Mouse (Mus musculus) embryonic facial prominence, embryonic 15.5 days (tissue): Measurements from ENCODE around the gene Egln2. TPM values are rescaled to one million over a fixed set of nuclear protein-coding genes. Genes with fewer than 3 reads are reported as not detected.

Source experiments
- ATAC-seq: fragments of 200-750 bp; cut with Nextera tagmentation; 2 replicates; pipeline ENCODE4 v1.8.0; 2017; ENCODE audit warnings: low read depth, moderate TSS enrichment; ENCODE audit not compliant: insufficient number of reproducible peaks, low FRiP score, low TSS enrichment
- H3K27ac ChIP-seq: fragments of 300-500 bp; sonication (generic); replicated peaks from 2 replicates; pipeline ENCODE4 v1.5.1; 2015; ENCODE audit warnings: mild to moderate bottlenecking, inconsistent platforms
- H3K27me3 ChIP-seq: fragments of 300-500 bp; sonication (generic); 2 replicates; pipeline ENCODE4 v1.6.1; 2015; ENCODE audit warnings: inconsistent platforms
- H3K36me3 ChIP-seq: fragments of 300-500 bp; sonication (generic); 2 replicates; pipeline ENCODE4 v1.6.1; 2015; ENCODE audit warnings: mild to moderate bottlenecking, inconsistent platforms
- H3K4me1 ChIP-seq: fragments of 300-500 bp; sonication (generic); 2 replicates; pipeline ENCODE4 v1.6.1; 2015; ENCODE audit warnings: inconsistent platforms
- H3K4me2 ChIP-seq: fragments of 300-500 bp; sonication (generic); replicated peaks from 2 replicates; pipeline ENCODE4 v1.6.1; 2015; ENCODE audit warnings: mild to moderate bottlenecking, inconsistent platforms
- H3K4me3 ChIP-seq: fragments of 300-500 bp; sonication (generic); replicated peaks from 2 replicates; pipeline ENCODE4 v1.5.1; 2015; ENCODE audit warnings: mild to moderate bottlenecking, inconsistent platforms
- H3K9ac ChIP-seq: fragments of 300-500 bp; sonication (generic); 2 replicates; pipeline ENCODE4 v1.6.1; 2015; ENCODE audit warnings: inconsistent platforms
- H3K9me3 ChIP-seq: fragments of 300-500 bp; sonication (generic); replicated peaks from 2 replicates; pipeline ENCODE4 v1.6.1; 2016; ENCODE audit warnings: inconsistent platforms
- WGBS: fragments of 180-500 bp; shearing (Covaris S2); methylation state at CpG from one replicate; pipeline ENCODE4 v1.1.7; 2015; 5-methylcytosine and 5-hydroxymethylcytosine counted together
- polyA plus RNA-seq: library from polyadenylated mRNA; unstranded; fragments of >200 nt; fragmentation: Nextera tagmentation; extraction: Ambion mirVana; gene quantifications from 2 replicates; pipeline ENCODE4 v1.2.1, GENCODE M21; 2015

Egln2 gene
- polyA plus RNA-seq, 1 experiment from 2014 or later = 83.0 TPM

DNA sequence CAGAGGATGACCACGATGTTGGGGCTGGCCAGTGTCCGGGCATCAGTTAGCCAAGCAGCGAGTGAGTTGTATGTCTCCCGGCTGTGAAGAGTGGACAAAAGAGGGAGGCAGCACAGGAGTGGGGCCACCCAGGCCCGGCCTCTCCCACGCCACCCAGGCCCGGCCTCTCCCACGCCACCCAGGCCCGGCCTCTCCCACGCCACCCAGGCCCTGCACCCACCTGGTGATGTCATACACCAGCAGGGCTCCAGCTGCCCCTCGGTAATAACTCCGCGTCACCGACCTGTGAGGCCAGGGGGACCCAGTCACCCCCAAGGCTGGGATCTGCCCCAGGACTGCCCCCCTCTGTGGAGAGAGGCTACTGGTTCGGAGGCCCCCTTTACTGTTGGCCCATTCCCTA is 7.9 kb upstream of the Egln2 start:
- no peak overlapping the region for H3K9ac ChIP-seq
- H3K36me3 ChIP-seq = peaks cover 44% of the 10 kb centered on the region
- 93% methylated on average over 15 of the region's 15 CpGs for WGBS
- no peaks in the 10 kb centered on the region for H3K9me3 ChIP-seq
- H3K4me1 ChIP-seq = peaks cover 7% of the 10 kb centered on the region
- no peak overlapping the region for H3K4me2 ChIP-seq
- H3K27ac ChIP-seq = no peak overlapping the region
- no peak for ATAC-seq
- no peak overlapping the region for H3K4me3 ChIP-seq
- no peaks in the 10 kb centered on the region for H3K27me3 ChIP-seq

DNA sequence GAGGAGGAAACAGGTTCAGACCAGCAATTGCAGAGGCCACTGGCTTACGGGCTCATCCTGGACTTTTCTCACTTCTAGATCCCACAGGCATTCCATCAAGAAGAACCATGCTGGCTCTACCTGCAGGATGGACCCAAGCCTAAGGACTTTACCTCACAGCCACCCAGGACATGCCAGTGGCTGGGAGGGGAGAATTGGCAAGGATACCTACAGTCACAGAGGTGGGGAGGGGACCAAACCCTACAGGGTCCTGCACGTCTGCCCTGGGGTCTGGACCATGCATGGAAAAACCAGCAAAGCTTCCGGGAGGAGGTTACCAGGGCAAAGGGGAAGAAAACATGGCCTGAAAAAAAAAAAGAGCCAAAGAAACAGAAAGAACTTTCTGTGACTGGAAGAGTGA is 4.4 kb upstream of the Egln2 start:
- H3K27me3 ChIP-seq = no peaks in the 10 kb centered on the region
- H3K27ac ChIP-seq = no peak overlapping the region
- H3K4me1 ChIP-seq = peaks cover 13% of the 10 kb centered on the region
- H3K36me3 ChIP-seq = peaks cover 44% of the 10 kb centered on the region
- H3K9me3 ChIP-seq = no peaks in the 10 kb centered on the region
- H3K9ac ChIP-seq = no peak overlapping the region
- ATAC-seq = no peak
- H3K4me2 ChIP-seq = no peak overlapping the region
- 91% methylated on average over 3 of the region's 3 CpGs for WGBS
- no peak overlapping the region for H3K4me3 ChIP-seq

DNA sequence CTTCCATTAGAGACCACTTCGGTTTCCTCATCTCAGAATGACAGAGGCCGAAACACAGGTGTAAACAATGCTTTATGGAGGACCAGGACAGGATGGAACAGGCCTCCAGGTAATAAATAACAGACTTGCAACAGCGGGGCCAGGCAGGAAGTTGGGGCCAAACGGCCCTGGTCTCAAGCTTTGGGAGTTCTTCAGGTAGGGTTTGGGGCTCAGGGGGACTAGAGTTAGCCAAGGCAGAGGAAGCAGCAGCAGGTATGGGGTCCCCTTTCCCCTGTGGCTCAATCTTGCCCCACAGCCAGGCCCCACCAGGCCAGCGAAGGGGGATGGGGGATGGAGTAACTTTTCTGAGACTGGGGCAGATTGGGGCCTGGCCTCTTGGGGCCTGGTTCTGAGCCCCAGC is 1.8 kb upstream of the Egln2 start:
- H3K27me3 ChIP-seq = no peaks in the 10 kb centered on the region
- no peak for ATAC-seq
- no peak overlapping the region for H3K9ac ChIP-seq
- H3K4me1 ChIP-seq = peaks cover 38% of the 10 kb centered on the region
- no peak overlapping the region for H3K27ac ChIP-seq
- H3K4me3 ChIP-seq = no peak overlapping the region
- H3K36me3 ChIP-seq = peaks cover 33% of the 10 kb centered on the region
- no peak overlapping the region for H3K4me2 ChIP-seq
- WGBS = 89% methylated on average over 5 of the region's 5 CpGs
- no peaks in the 10 kb centered on the region for H3K9me3 ChIP-seq

DNA sequence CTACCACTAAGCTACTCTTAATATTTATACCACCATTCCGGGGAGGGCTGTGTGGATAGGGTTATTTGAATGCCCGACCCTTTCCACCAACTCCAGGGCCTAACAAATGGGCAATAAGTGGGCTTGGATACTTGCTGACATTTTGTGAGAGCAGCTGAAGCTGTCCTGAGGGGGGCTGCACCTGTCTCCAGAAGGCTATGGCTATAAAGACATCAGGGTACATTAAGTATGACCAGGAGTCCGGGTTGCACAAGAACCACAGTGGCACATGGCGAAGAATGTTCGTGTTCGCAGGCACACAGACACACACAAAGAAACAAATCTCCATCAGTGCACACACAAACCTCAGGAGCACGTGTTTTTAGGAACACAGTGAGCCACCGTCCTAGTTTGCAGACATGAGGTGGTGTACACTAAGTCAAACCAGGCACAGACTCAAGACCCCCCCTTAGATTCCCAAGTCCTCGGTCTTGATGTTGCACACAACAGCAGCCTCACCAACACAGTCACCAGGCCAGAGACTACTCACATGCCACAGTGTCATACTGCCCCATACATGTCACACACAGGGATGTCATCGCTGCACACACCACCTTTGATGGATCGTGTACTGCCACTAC is 983 bp upstream of the Egln2 start:
- no peaks in the 10 kb centered on the region for H3K9me3 ChIP-seq
- peaks cover 46% of the 10 kb centered on the region for H3K4me1 ChIP-seq
- no peak for ATAC-seq
- peak overlapping the region; percentile 31 for H3K9ac ChIP-seq
- peak overlapping the region; percentile 70 for H3K4me2 ChIP-seq
- H3K27me3 ChIP-seq = no peaks in the 10 kb centered on the region
- 67% methylated on average over 11 of the region's 11 CpGs for WGBS
- peaks cover 26% of the 10 kb centered on the region for H3K36me3 ChIP-seq
- H3K27ac ChIP-seq = peak overlapping the region; percentile 97
- H3K4me3 ChIP-seq = peak overlapping the region; percentile 60

DNA sequence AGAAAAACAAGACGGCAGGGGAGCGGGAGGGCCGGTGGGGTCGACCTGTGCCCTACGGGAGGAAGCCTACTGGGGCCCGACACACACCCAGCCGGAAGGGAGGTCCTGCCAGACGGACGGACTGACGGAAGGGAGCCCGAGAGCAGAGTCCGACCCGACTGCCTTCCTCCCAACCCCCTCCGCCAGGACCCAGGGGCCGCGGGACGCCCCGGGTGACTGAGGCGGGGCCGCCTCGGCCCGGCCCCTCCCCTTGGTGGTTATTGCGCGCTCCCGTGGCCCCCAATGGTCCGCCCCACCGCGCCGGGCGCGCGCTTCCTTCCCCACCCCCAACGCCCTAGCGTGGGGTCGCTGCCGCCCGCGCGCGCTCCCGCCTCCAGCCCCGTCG is 381 bp downstream of the Egln2 start:
- H3K9ac ChIP-seq = peak overlapping the region; percentile 43
- peaks cover 59% of the 10 kb centered on the region for H3K4me1 ChIP-seq
- H3K9me3 ChIP-seq = no peaks in the 10 kb centered on the region
- peaks cover 17% of the 10 kb centered on the region for H3K36me3 ChIP-seq
- ATAC-seq = peak; percentile 77
- H3K4me3 ChIP-seq = peak overlapping the region; percentile 60
- H3K27ac ChIP-seq = peak overlapping the region; percentile 97
- no peaks in the 10 kb centered on the region for H3K27me3 ChIP-seq
- H3K4me2 ChIP-seq = peak overlapping the region; percentile 70
- WGBS = under 1% methylated on average over 38 of the region's 43 CpGs

DNA sequence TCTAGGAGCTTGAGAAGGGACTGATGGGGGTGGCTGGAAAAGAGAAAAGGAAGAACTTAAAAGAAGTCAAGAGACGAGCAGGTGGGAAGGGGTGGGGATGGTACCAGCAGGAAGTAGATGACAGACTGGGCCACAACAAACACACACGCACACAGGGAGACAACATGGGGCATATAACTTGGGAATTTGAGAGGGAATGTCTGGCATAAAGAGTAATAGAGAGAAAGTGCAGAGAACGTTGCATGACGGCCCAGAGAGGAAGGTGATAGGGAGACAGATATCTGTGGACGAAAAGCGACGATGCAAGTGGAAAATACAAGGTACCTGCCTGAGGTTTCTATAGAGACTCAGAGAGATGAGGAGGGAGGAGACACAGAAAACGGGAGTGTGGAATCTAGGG is 906 bp downstream of the Egln2 start:
- H3K4me1 ChIP-seq = peaks cover 65% of the 10 kb centered on the region
- no peaks in the 10 kb centered on the region for H3K9me3 ChIP-seq
- H3K4me2 ChIP-seq = peak overlapping the region; percentile 70
- H3K9ac ChIP-seq = peak overlapping the region; percentile 43
- ATAC-seq = no peak
- H3K27ac ChIP-seq = peak overlapping the region; percentile 97
- peaks cover 17% of the 10 kb centered on the region for H3K36me3 ChIP-seq
- 1% methylated on average over 8 of the region's 8 CpGs for WGBS
- H3K4me3 ChIP-seq = peak overlapping the region; percentile 60
- H3K27me3 ChIP-seq = no peaks in the 10 kb centered on the region

DNA sequence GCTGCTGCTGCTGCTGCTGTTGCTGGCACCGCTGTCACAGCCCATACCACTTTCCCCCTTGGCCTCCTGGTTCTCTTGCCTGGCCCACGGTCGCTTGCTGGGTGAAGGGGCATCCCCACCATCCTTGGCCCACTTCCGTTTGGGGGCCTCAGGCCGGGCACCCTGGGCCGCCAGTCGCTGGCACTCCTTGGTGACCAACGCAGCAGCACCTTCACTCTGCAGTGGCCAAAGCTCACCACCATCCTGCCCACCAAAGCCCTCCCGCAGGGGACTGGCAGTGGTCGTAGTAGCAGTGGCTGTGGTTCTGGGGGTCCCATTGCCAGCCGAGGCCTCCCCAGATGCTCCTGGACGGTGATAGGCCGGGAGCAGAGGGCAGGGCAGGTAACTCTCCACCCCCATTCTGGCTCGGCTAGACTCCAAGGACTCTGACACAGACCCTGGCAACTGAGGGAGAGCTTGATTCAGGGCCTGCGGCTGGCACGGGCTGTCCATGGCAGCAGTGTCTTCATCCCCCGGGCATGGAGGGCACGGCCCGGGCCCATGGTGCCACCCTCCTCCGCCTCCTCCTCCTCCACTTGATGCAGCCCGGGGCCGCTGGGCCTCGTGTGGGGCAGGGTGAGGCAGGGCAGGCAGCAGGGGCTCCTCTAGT is 1.5 kb downstream of the Egln2 start:
- H3K4me3 ChIP-seq = peak overlapping the region; percentile 60
- peaks cover 15% of the 10 kb centered on the region for H3K36me3 ChIP-seq
- no peaks in the 10 kb centered on the region for H3K27me3 ChIP-seq
- peak overlapping the region; percentile 70 for H3K4me2 ChIP-seq
- H3K9ac ChIP-seq = peak overlapping the region; percentile 43
- 64% methylated on average over 23 of the region's 23 CpGs for WGBS
- peak overlapping the region; percentile 97; the same call in 1 of the 2 replicates for H3K27ac ChIP-seq
- H3K4me1 ChIP-seq = peaks cover 70% of the 10 kb centered on the region
- ATAC-seq = no peak
- no peaks in the 10 kb centered on the region for H3K9me3 ChIP-seq

DNA sequence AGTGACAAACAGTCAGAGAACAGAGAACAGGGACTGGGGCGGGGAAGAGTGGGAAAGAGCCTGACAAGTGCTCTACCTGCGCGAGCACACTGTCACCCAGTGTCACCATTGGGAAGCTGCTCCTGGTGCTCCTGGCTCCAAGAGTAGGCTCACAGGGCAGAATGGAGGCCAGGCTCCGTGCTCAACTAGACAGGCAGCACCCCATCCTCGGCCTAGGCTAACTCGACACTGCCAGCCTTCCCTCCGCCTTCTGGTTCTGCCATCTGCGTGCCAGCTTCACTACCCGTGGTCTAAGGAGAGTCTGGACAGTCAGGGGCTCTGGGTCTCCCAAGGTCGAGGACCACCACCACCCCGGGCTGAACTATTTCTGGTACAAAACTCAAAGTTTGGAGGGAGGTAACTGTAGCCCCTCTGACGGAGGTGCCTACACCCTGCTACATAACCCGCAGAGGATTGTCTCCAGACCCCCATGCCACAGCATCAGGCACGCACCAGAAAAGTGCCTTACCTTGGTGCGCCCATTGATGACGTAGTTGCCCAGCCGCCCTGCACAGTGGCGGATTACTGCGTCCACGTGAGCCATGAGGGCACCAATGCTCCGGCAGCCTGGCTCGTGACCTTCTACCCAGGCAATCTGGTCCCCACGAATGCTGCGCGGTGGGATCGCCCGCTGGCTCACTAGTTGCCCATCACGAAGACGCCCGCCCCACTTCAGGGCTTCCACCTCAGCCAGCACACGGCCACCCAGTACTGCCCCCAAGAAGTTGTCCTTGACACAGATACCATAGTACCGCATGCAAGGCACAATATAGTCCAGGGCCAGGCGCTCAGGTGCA is 2.3 kb downstream of the Egln2 start:
- Histone ChIP-seq H3K9me3 (no peaks in the 10 kb centered on the region), H3K27ac (no peak overlapping the region), H3K4me2 (peak overlapping the region; percentile 70), H3K36me3 (peaks cover 19% of the 10 kb centered on the region), H3K27me3 (no peaks in the 10 kb centered on the region), H3K4me3 (peak overlapping the region; percentile 60), H3K9ac (peak overlapping the region; percentile 43; the same call in 1 of the 2 replicates), H3K4me1 (peaks cover 76% of the 10 kb centered on the region)
- ATAC-seq = no peak
- 83% methylated on average over 33 of the region's 33 CpGs for WGBS

DNA sequence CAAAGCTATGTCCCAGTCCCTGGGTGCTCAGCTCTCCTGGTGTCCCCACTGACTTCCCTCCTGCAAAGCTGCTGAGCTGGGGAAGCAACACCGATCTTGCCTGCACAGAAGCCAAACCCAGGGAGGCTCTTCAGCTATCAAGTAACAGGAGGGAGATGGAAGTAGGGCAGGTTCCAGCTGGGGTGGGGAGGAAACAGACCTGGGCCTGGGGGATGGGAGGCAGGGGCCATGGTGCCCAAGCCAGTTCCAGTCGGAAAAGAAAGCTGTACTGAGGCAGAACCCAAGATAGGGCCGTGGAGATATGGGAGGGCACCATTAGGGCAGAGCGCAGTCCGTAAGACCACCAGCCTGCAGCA is 3.2 kb downstream of the Egln2 start:
- no peak for ATAC-seq
- Histone ChIP-seq H3K9ac (no peak overlapping the region), H3K4me2 (peak overlapping the region; percentile 70), H3K4me3 (peak overlapping the region; percentile 60; the same call in 1 of the 2 replicates), H3K36me3 (peaks cover 27% of the 10 kb centered on the region), H3K27me3 (no peaks in the 10 kb centered on the region), H3K27ac (0 out of 2 replicates have a peak overlapping the region, but pooled peaks have one; percentile 25), H3K9me3 (no peaks in the 10 kb centered on the region), H3K4me1 (peaks cover 75% of the 10 kb centered on the region)
- WGBS = 73% methylated on average over 5 of the region's 5 CpGs

DNA sequence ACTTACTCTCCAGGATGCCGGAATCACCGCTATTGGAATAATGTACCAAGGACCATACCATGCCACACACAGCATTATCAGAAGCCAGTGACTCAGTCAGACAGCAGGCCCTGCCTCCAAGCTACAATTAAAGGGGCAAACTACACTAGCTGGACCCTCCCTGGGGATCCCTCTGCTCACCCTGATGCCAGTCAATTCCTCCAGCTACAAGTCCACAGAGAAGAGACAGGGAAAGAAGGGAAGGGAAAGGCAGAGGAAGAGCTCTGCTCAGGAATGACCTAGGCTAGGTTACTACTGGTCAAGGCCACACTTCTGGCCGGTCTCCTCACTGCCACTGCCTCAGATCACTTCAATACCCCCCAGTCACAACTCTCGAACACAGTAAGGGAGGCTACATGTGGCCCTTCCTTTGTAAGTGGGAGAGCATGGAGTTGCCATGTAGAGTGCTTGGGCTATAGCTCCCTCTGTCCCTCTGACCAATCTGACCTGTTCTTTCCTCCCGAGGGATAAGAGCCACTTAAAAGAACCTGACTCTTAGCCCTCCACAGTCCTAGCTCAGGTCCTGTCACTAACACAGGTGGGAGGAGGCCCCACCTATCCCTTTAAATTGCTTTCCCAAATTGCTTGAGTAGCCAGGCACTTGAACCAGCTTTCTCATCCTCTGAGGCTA is 3.7 kb downstream of the Egln2 start:
- ATAC-seq = no peak
- Histone ChIP-seq H3K27ac (0 out of 2 replicates have a peak overlapping the region, but pooled peaks have one; percentile 25), H3K4me1 (peaks cover 71% of the 10 kb centered on the region), H3K9ac (no peak overlapping the region), H3K27me3 (no peaks in the 10 kb centered on the region), H3K4me3 (peak overlapping the region; percentile 12; the same call in 1 of the 2 replicates), H3K36me3 (peaks cover 32% of the 10 kb centered on the region), H3K9me3 (no peaks in the 10 kb centered on the region), H3K4me2 (peak overlapping the region; percentile 70)
- 80% methylated on average over 5 of the region's 5 CpGs for WGBS

DNA sequence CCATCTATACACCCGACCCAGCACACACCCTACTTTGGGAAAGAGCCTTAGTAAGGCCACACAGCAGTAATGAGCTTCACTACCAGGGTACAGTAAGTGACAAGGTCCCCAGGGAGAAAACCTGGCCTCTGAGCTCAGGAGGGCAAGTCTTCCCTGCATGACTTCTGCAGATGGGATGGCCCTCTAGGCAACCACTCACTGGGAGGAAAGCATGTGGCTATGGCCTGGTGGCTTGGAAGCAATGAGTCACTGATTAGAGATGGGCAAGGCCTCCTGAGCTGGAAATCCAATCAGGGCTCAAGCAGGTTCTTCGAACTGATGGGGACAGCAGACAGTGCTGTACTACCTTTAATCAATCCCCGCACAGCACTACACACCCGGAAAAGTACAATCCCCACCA is 4.9 kb downstream of the Egln2 start:
- no peak overlapping the region for H3K9ac ChIP-seq

More for the DNA sequence above, 4.9 kb downstream of the Egln2 start:
- Histone ChIP-seq H3K36me3 (peaks cover 40% of the 10 kb centered on the region), H3K4me1 (peaks cover 62% of the 10 kb centered on the region), H3K27ac (no peak overlapping the region), H3K4me2 (no peak overlapping the region), H3K27me3 (no peaks in the 10 kb centered on the region), H3K9me3 (no peaks in the 10 kb centered on the region), H3K4me3 (no peak overlapping the region)
- no peak for ATAC-seq
- 77% methylated on average over 4 of the region's 4 CpGs for WGBS
